Mouse (Mus musculus) spleen, postnatal 36 days (tissue): ENCODE measurements around the gene Galnt16.
A peak's percentile ranks its signal among the peaks of the same experiment; 100 is the strongest.

Experiments
- DNase-seq, 2 experiments: peaks; one replicate each; pipeline ENCODE4 v3.0.0; 2022; ENCODE audit warnings: low spot score in 2 of 2, mixed read lengths in 1 of 2

Galnt16 gene

DNA sequence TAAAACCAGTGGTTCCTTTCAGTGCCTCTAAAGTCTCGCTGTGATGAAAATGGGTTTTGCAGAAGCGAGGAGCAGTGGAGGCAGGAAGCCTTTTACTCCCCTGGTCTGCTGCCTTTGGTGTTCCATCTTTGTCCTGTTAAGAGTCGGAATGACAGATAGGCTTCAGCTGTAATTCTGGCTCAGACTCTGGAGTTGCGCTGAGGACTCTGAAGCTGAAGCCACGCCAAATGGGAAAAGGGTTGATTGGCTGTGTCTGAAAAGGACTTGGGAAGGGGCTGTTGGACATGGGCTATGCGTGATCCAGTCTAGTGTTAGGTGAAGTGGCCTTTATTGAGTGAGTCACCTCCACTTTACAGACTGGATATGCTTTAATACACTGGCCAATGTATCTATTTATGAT, 12.6 kb downstream of the Galnt16 start:
- no peak for DNase-seq

DNA sequence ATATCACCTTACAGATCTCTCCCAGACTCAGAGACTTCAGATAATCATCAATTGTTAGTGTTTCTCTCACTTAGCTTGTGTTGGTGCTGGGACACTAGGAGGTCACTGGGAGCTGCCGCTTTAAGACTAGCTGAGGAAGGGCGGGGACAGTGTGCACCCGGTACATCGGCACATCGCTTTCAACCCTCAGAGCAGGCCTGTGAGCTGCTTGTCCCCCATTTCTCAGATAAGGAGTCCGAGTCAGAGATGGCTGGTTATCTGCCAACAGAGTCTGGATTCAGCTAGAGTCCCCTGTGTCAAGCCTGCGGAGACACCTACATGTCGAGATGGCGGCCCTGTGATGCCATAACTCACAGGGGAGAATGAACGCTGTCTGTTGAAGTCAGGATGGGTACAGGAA, 13.5 kb downstream of the Galnt16 start:
- no peak for DNase-seq

DNA sequence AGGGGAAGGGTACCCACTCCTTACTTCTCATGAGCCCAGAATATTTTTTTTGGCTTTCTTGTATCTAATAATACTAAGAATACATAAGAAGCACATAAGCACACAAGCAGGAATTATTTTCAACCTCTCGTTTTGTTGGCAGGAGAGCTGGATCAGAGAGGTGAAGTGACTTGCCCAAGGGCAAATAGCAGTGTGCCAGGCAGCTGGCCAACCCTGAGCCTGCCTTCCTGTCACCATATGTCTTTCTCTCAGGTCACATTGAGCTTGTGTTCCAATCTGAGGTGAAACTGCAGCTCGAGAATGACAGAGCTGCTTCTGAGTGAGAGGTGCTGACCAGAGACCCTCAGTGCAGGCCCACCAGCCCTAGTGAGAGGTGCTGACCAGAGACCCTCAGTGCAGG, 15.8 kb downstream of the Galnt16 start:
- DNase-seq: no peak

DNA sequence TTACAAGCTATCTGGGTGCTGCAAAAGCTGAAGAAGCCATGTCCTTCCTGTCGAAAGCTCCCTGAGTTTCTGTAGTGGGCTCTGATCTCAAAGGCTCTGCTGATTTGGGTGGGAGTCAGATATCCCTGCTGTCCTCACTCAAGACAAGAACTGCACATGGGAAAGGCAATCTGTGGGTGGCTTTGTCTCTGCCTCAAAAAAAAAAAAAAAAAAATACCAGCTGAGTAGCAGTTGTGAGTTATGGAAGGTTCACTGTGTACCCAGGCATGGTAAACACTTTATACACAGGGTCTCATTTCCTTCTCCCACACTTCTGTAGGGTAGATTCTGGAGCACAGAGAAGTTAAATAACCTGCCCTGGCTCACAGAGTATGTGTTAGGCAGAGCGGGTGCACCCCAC, 19.2 kb downstream of the Galnt16 start:
- no peak for DNase-seq

DNA sequence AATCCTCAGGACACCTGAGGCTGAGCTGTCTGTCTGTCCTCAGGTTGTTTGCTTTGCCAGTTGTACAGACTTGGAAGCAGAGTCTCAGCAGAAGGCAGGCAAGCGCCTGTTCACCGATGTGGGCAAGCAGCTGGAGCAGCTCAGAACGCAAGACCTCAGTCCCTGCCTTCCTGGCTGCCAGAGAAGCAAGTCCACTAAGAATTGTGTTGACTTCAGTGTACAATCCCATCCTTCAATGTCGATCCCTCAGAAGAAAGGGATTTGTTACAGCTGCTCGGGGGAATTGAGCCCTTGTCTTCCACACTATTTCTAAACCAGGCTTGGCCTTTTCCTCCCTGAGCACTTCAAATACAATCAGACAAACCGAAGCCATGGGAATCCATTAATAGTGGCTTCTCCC, 20.2 kb downstream of the Galnt16 start:
- DNase-seq: no peak

DNA sequence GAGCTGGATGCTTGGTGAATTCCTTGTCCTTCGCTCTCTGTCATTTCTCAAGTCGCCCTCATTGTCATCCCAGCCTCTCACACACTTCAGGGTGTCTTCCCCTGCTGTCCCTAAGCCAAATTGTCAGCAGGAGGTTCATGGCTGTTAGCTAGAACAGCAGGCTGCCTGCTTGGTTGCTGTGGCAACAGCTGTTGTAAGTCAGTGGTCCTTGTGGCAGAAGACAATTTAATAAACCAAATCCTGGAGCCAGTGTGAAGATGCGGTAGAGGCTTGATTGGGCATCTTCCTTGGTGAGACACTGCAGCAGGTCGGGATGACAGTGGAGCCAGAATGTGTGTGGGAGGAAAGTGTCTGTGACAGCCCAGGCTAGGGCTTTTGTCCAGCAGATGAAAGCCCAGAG, 27.2 kb downstream of the Galnt16 start:
- no peak for DNase-seq

DNA sequence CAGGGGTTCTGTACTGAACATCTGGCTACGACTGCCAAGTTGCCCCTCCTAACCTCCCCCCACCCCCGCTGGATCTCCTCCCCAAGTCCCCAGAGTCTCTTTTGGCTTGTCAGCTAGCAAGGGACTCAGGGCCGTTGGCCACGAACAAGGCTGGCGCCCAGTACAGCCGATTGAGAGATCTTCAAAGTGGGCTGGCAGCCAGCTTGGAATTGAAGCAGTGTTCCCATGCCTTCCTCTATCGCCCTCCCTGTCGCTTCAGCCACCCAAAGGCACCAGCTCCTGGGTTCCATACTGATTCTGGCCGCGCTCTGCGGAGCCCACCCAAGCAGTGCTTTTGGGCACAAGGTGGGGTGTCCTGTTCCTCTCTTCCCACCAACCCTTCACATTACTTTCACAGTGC, 31.6 kb downstream of the Galnt16 start:
- DNase-seq: no peak

DNA sequence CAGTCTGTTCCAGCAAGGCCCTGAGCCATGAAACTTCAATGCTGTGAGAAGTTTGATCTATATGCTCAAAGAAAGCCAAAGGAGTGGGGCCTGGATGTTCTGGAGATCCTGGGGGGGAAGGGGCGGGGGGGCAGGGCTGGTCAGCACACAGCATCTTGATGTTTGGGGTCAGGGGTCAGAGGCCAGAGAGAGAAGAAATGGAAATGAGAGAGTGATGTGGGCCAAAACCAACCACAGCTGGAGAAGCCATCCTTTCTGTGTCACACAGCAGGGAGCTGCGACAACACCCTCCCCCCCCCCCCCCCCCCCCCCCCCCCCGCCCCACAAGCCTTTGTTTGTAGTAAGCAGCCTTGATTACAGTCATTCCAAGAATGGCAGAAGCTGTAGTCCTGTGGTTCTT, 35.1 kb downstream of the Galnt16 start:
- no peak for DNase-seq

DNA sequence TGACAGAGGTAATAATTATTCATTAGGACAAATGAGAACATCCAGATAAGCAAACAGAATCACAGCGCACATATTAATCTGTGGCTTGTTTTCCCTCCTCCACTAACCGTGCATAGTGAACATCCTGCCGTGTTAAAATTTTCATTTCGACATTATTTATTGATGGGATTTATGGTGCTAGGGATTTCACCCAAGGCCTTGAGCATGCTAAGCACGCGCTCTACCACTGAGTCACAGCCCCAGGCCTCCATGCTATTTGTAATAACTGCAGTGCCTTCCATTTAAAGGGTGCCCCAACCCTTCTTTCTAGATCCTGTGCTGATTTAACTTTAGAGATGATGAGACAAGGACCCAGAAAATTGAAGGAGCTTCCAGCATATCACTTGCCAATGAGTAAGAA, 36.2 kb downstream of the Galnt16 start:
- DNase-seq: no peak

DNA sequence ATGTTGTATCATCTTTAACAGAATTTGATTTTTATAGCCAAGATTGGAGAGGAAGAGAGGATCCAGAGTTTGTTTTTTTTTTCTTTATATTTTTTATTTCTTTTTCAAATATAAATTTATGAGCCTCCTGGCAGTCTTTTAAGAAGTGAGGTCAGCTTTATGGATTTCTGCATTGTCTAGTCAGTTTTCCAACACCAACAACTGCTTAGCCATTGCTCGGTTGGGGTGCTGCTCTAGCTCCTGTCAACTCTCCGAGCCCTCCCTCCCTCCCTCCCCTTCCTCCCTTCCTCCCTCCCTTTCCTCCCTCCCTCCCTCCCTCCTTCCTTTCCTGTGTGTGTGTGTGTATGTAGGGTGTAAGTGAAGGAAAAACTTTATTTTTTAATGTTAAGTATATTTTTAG, 43.8 kb downstream of the Galnt16 start:
- no peak for DNase-seq

DNA sequence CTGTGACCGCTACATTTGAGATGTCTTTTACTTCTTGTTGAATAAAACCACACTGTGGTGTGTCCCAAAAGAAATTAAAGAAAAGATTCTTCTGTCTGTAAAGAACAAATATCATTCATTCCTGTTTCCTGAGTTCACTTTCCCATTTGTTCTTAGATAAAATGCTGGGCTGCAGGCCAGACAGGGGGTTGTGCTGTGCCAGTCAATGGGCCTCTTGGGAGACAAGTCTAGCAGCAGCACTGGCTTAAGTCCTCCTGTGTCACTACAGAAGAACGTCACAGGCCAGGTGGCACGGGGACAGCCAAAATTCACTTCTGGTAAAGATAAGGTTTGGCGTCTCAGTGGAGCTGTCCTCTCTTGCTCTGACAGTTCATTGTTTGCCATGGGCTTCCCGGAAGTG, 44.7 kb downstream of the Galnt16 start:
- DNase-seq: no peak

DNA sequence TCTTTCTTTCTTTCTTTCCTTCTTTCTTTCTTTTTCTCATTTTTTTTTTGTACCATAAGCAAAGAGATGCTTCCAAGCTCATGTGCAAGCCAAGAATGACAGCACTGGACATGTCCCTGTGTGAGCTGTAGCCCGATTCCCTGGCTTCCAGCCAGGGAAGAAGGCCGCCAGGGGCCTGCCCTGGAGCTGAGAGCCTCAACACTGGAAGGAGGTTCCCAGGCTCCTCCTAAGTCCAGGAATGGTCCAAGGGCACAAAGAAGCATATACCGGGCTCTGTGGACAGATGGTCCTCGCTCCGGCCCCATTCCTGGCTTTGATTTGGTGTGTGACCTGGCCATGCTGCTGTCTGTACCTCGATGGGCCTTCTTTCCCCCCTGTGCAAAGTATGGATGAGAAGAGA, 46.9 kb downstream of the Galnt16 start:
- DNase-seq: no peak

DNA sequence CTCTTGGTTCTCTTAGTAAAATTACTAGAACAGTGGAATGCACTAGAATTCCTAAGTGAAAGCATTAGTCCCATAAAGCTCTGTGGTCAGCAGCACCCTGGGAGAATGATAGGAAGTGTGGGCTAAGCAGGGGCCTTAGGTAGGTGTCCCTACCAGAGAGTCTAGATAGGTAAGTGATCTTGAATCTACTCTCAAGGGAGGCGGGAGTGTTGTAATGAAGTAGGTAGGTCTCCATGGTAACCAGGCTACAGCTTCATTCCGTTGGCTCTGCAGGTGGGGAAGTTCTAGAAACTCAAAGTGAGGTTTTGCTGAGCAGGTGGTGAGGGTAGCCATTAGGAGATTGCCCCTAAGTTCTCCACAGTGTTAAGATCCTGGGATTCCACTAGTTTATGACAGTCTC, 47.7 kb downstream of the Galnt16 start:
- no peak for DNase-seq

DNA sequence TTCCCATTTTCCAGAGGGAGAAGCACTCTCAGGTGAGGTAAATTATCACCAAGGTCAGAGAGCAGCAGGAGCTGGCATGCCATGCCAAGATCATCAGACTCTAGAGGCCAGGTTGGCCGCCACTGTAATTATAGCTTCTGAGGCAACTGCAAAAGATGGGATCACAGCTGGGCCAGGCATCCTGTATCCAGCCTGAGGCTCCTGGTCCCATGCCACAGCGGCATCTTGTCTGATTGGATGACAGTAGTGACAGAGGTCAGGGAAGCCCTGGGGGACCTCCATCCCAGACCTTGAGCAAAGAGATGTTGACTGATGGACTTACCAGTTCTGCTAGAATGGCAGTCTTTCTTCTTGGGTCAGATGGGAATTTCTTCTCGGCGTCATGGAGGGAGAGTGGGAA, 48.4 kb downstream of the Galnt16 start:
- DNase-seq: no peak

DNA sequence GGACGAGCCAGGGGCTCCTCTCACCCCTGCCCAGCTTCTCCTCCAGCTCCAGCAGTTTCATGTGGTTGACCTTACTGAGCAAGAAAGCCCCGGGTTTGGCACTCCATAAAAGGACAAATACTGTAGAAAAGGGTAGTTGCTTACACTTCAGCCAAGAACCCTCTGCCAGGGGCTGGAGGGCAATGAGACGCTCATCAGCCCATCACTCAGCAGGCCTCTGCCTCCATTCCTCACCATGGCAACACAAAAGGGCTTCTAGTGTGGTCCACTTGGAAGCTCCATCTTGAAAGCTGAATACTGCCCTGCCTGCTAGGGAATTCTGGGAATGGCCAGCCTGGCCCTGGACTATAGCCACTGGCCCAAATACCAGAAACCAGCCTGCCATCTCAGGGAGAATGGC, 49.3 kb downstream of the Galnt16 start:
- DNase-seq: no peak

DNA sequence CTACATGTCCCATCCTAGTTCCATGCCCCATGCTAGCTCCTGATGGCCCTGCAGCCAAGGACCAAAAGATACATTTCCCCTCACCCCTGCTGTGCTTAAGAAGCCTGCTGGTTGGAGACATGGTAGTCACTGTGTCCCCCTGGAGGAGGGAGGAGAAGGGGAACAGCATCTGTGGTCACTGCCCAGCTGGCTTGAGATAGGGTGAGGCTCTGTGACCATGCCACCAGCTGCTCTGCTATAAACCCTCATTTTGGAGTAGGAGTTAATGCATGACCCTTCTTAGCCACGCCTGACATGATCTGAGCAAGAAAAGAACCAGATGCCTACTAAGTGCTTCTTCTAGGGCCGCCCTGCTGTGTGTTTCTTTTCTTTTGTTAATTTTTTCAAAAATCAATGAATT, 51.5 kb downstream of the Galnt16 start:
- DNase-seq: no peak

DNA sequence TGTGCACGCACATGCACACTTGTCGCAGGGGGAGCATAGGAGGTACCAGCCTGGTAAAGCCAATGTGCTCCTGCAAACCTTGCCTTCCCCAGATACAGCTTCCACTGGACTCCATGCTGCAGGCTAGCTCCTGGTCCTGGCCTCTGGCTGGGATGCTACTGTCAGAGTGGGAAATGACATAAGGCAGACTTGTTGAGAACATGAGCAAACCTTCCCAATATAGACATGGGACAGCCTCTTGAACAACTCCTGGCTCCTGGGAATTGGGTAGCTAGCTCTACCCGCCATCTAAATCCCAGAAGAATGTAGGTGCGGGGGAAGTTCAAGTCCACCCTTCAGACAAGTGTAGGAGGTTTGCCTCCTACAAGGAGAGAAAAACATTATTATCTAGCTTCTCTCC, 56.2 kb downstream of the Galnt16 start:
- no peak for DNase-seq

DNA sequence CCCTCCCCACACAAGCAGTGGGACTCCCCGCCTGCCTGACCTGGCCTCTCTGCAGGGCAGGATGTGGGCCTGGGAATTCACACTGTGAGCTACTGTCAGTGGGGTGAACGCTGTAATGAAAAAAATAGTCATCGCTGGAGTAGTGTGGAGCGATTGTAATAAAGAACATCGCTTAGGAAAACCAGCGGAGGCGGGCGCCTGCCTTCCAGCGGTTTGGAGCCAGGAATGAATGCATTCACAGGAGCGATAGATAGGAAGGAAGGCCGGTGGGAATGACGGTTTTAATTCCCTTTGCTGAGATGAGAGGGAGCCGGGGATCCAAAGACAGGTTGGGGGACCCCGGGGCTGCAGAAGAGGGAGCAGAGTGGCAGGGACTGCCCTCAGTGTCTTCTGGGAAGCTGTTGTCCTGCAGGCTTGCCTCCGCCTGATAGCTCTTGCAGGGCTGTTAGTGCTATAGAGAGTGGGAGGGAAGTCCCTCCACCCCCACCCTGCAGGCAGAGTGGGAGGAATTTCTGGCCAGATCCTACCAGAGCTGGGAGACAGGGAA, 56.8 kb downstream of the Galnt16 start:
- no peak for DNase-seq

DNA sequence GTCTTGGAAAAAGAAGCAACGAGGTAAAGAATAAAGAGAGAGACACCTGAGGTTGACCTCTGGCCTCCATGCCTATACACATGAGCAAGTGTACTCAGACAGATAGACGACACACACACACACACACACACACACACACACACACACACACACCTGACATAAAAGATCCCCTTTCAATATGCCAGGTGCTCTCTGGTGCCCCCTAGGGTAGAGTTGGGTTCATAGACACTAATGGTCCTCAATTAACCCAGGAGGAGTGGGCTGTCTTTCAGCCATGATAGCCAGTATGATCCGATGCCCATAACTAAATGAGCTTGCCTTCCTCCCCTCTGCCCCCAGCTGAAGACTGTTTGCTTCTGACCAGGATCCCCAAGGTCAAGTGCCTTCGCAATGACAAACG, 59.0 kb downstream of the Galnt16 start:
- no peak for DNase-seq

DNA sequence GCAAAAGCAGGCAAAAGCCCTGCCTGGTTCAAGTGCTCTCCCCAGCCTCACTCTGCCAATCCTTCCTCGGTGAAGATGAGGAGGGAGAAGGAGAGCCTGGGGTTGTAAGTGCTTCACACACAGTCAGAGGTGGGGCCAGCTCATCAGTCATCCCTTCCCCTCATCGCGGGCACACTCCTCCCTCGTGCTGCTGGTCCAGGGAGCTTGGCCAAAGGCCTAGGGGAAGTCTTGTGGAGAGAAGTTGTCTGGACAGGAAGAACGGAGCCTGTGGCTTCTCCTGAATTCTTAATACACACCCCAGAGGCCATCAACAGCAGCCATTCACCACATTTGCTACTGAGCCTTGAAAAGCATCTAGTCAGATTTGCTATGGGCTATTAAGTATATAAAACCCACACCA, 63.3 kb downstream of the Galnt16 start:
- no peak for DNase-seq

DNA sequence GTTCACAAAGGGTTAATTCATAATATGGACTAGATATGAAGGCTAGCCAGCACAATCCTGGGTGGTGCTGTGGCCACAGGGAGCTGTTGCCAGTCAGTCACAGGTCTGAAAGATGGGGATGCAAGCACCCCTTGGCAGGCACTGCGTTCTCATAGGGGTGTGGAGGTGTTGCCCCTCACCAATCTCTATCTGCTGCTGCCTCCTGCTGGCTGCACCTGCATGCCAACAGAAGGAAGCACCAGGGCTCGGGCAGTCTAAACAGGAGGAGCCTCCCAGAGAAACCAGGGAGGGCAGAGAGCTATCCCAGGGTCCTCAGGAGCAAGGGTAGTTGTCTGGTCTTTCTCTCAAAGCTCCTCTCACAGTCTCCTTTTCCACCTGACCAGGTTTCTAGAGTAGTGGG, 66.9 kb downstream of the Galnt16 start:
- DNase-seq: no peak

DNA sequence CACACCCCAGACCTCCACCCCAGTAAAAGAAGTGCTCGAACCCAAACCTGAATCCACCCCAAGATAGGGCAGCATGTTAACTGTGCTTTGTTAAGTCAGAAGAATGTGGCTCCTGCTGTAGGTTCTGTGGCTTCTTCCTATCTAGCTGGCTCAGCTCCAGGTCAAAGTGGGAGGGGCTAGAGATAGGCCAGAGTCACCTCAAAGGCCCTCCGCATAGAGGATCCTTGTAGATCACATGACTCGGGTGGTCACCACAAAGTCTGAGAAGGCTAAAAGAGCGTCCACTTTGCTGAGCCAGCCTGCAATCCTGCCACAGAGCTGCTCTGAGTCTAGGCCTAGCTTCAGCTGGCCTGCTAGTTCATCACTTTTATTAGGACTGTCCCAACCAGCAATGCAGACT, 76.1 kb downstream of the Galnt16 start:
- peak in 1 of 2 experiments; percentile 21 for DNase-seq

DNA sequence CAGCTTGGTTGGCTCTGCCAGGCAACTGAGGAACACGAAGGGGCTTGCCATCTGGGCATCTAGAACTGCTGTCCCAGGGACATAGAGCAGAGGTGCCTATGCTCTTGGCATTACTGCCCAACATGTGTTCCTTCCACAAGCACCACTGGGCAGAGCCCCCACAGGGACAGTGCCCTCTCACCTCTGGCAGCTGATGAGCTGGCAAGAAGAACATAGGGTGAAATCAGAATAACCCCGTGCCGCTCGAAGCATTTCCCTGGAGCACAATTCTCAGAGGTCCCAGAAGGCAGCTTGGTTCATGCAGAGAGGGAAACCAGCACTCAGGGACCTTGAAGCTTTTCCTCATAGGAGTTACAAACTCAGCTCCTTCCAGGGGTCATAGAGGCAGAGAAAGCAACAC, 76.7 kb downstream of the Galnt16 start:
- no peak for DNase-seq

DNA sequence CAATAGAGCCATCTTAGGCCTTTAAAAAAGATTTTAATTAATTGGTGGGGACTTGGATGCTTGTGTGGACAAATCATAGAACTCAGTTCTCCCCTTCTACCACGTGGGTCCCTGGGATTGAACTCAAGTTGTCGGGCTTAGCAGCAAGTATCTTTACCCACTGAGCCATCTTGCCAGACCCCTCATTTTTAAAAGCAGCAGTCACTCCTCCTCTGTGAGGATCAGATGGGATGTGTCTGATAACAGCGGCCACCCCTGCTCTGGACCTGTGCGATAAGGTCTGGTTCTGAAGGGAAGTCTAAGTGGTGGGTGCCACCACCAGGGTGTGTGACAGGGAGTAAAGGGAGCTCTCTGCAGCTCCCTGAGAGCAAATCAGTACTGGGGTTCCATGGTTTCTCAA, 77.5 kb downstream of the Galnt16 start:
- DNase-seq: no peak

DNA sequence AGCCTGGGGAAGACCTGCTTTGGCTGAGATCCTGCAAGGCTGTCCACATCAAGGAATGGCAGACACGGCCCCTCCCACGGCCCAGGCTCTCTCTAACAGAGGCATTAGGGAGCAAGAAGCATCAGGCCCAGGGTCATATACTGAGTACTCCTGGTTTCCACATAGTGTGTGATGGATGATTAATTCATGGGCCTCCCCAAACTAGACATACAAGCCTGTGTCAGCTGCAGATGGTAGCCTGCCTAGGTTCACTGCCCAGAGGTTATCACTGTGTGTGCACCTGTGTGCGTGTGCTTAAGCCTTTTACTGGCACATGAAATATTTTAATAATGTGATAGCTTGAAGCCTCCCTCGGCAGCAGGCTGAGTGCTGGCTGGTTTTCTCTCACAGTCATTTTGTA, 77.9 kb downstream of the Galnt16 start:
- no peak for DNase-seq
